Mouse (Mus musculus) MEL (cell line): ENCODE data around the gene Trpc7.

Experiments
- CTCF ChIP-seq, 3 experiments: IDR thresholded peaks in 2 of 3; conservative IDR thresholded peaks in 1 of 3; 2 replicates each; pipeline ENCODE4 v1.5.1; 2011 to 2012; ENCODE audit warnings: low read length in 3 of 3, low read depth in 2 of 3, mild to moderate bottlenecking in 2 of 3, improper control_type of control experiment in 1 of 3, inconsistent platforms in 1 of 3, mixed read lengths in 1 of 3, moderate library complexity in 1 of 3; ENCODE audit not compliant: control insufficient read depth in 1 of 3, insufficient read depth in 1 of 3, poor library complexity in 1 of 3, severe bottlenecking in 1 of 3
- E2F4 ChIP-seq: IDR thresholded peaks from 2 replicates; pipeline ENCODE4 v1.6.1; 2011; ENCODE audit warnings: low read depth, low read length, improper control_type of control experiment, borderline replicate concordance
- EP300 ChIP-seq, 2 experiments: IDR thresholded peaks; 2 replicates each; pipeline ENCODE4 v1.6.1; 2011; ENCODE audit warnings: improper control_type of control experiment in 2 of 2, low read length in 2 of 2, low read depth in 1 of 2, mild to moderate bottlenecking in 1 of 2
- GABPA ChIP-seq: IDR thresholded peaks from 2 replicates; pipeline ENCODE4 v1.6.1; 2012; ENCODE audit warnings: low read depth, mild to moderate bottlenecking, inconsistent platforms, low read length, improper control_type of control experiment, moderate library complexity
- GATA1 ChIP-seq: IDR thresholded peaks from 2 replicates; pipeline ENCODE4 v1.6.1; 2011; ENCODE audit warnings: low read depth, low read length, improper control_type of control experiment
- KAT2A ChIP-seq: conservative IDR thresholded peaks from 2 replicates; pipeline ENCODE4 v1.6.1; 2012; ENCODE audit warnings: low read depth, low read length, improper control_type of control experiment, inconsistent platforms
- MAFK ChIP-seq: IDR thresholded peaks from 2 replicates; pipeline ENCODE4 v1.6.1; 2011; ENCODE audit warnings: low read depth, mild to moderate bottlenecking, low read length, improper control_type of control experiment, borderline replicate concordance
- MAX ChIP-seq: IDR thresholded peaks from 2 replicates; pipeline ENCODE4 v1.6.1; 2011; ENCODE audit warnings: low read length, improper control_type of control experiment
- MEF2A ChIP-seq: IDR thresholded peaks from 2 replicates; pipeline ENCODE4 v1.6.1; 2014; ENCODE audit warnings: low read depth, mild to moderate bottlenecking, inconsistent platforms, low read length, improper control_type of control experiment; ENCODE audit not compliant: poor library complexity, insufficient replicate concordance, severe bottlenecking; ENCODE audit errors: extremely low read depth
- NELFE ChIP-seq: IDR thresholded peaks from 2 replicates; pipeline ENCODE4 v1.6.1; 2011; ENCODE audit warnings: low read depth, low read length, improper control_type of control experiment
- NRF1 ChIP-seq: IDR thresholded peaks from 2 replicates; pipeline ENCODE4 v1.6.1; 2014; ENCODE audit warnings: low read depth, mild to moderate bottlenecking, inconsistent platforms, low read length, improper control_type of control experiment, moderate library complexity; ENCODE audit not compliant: poor library complexity, insufficient read depth, severe bottlenecking
- POLR2A ChIP-seq, 2 experiments: IDR thresholded peaks; 2 replicates each; pipeline ENCODE4 v1.6.1; 2011 to 2012; ENCODE audit warnings: low read length in 2 of 2, mild to moderate bottlenecking in 2 of 2, control low read depth in 1 of 2, improper control_type of control experiment in 1 of 2, low read depth in 1 of 2, moderate library complexity in 1 of 2; ENCODE audit not compliant: control insufficient read depth in 1 of 2, insufficient read depth in 1 of 2, poor library complexity in 1 of 2
- RAD21 ChIP-seq: IDR thresholded peaks from 2 replicates; pipeline ENCODE4 v1.6.1; 2011; ENCODE audit warnings: mild to moderate bottlenecking, low read depth, low read length, improper control_type of control experiment
- ZNF384 ChIP-seq: IDR thresholded peaks from 2 replicates; pipeline ENCODE4 v1.6.1; 2012; ENCODE audit warnings: low read depth, mild to moderate bottlenecking, inconsistent platforms, low read length, improper control_type of control experiment

GRCm38 (mm10) chr13:56933832-56934510, 38.2 kb upstream of the Trpc7 start:
- TF ChIP-seq E2F4 (no peak), MEF2A (no peak), GATA1 (no peak), ZNF384 (no peak), CTCF (IDR thresholded peaks at IDR 0.05 in 2 of 3, conservative IDR thresholded peaks at IDR 0.05 in 1 of 3; ENCODE audit: control insufficient read depth in 1 of 3, insufficient read depth in 1 of 3, low read depth in 2 of 3, low read length in 3 of 3, poor library complexity in 1 of 3, severe bottlenecking in 1 of 3) (no peak), MAX (no peak), RAD21 (no peak), NELFE (no peak), POLR2A (IDR thresholded peaks at IDR 0.05; ENCODE audit: control insufficient read depth in 1 of 2, insufficient read depth in 1 of 2, low read depth in 1 of 2, low read length in 2 of 2, poor library complexity in 1 of 2) (no peak), NRF1 (no peak), GABPA (no peak), EP300 (IDR thresholded peaks at IDR 0.05; ENCODE audit: low read depth in 1 of 2, low read length in 2 of 2) (no peak), KAT2A (no peak), MAFK (no peak)
